Mouse (Mus musculus) hindbrain, embryonic 15.5 days (tissue): ENCODE results near the gene F2. TPM values are rescaled to one million over a fixed set of nuclear protein-coding genes. Genes with fewer than 3 reads are reported as not detected.
"Not testable (repeated sequence)": the region's sequence is repeated elsewhere in the genome, so short reads cannot be mapped to it uniquely, and the experiment has no call there.

Experiments
- ATAC-seq: fragments of 200-750 bp; cut with Nextera tagmentation; 2 replicates; pipeline ENCODE4 v1.8.0; 2017; ENCODE audit warnings: low read depth, moderate number of reproducible peaks, moderate TSS enrichment; ENCODE audit not compliant: low FRiP score
- H3K27ac ChIP-seq: fragments of 300-500 bp; sonication (generic); replicated peaks from 2 replicates; pipeline ENCODE4 v1.5.1; 2015; ENCODE audit warnings: mild to moderate bottlenecking, inconsistent platforms
- H3K27me3 ChIP-seq: fragments of 300-500 bp; sonication (generic); 2 replicates; pipeline ENCODE4 v1.6.1; 2015; ENCODE audit warnings: control low read depth, inconsistent platforms
- H3K36me3 ChIP-seq: fragments of 300-500 bp; sonication (generic); 2 replicates; pipeline ENCODE4 v1.6.1; 2015; ENCODE audit warnings: control low read depth, inconsistent platforms
- H3K4me1 ChIP-seq: fragments of 300-500 bp; sonication (generic); replicated peaks from 2 replicates; pipeline ENCODE4 v1.6.1; 2015; ENCODE audit warnings: control low read depth, inconsistent platforms
- H3K4me2 ChIP-seq: fragments of 300-500 bp; sonication (generic); 2 replicates; pipeline ENCODE4 v1.6.1; 2015; ENCODE audit warnings: moderate library complexity, mild to moderate bottlenecking, inconsistent platforms
- H3K4me3 ChIP-seq: fragments of 300-500 bp; sonication (generic); 2 replicates; pipeline ENCODE4 v1.5.1; 2015; ENCODE audit warnings: mild to moderate bottlenecking, inconsistent platforms
- H3K9ac ChIP-seq: fragments of 300-500 bp; sonication (generic); 2 replicates; pipeline ENCODE4 v1.6.1; 2015; ENCODE audit warnings: inconsistent platforms
- H3K9me3 ChIP-seq: fragments of 300-500 bp; sonication (generic); 2 replicates; pipeline ENCODE4 v1.6.1; 2016; ENCODE audit warnings: control low read depth, inconsistent platforms
- WGBS: fragments of 180-500 bp; shearing (Covaris S2); methylation state at CpG from one replicate; pipeline ENCODE4 v1.1.7; 2015; 5-methylcytosine and 5-hydroxymethylcytosine counted together
- polyA plus RNA-seq: library from polyadenylated mRNA; unstranded; fragments of >200 nt; fragmentation: Nextera tagmentation; extraction: Ambion mirVana; gene quantifications from 2 replicates; pipeline ENCODE4 v1.2.1, GENCODE M21; 2015

F2 gene
- polyA plus RNA-seq, 1 experiment from 2014 or later, result 0.14 TPM

GRCm38 (mm10) chr2:91628171-91628570 is 8.0 kb downstream of the F2 start:
- Histone ChIP-seq H3K36me3 (peaks cover 4% of the 10 kb centered on the region; the same call in 1 of the 2 replicates), H3K27me3 (no peaks in the 10 kb centered on the region), H3K9ac (no peak overlapping the region), H3K4me1 (no peaks in the 10 kb centered on the region), H3K4me2 (no peak overlapping the region), H3K9me3 (no peaks in the 10 kb centered on the region), H3K27ac (no peak overlapping the region), H3K4me3 (no peak overlapping the region)
- no peak for ATAC-seq
- WGBS, result 93% methylated on average over 8 of the region's 8 CpGs

- H3K27me3 ChIP-seq, result no peaks in the 10 kb centered on the region
- H3K4me1 ChIP-seq, result no peaks in the 10 kb centered on the region
- H3K4me3 ChIP-seq, result no peak overlapping the region
- no peak overlapping the region for H3K27ac ChIP-seq
- peaks cover 9% of the 10 kb centered on the region for H3K36me3 ChIP-seq
- H3K4me2 ChIP-seq, result no peak overlapping the region
- H3K9me3 ChIP-seq, result no peaks in the 10 kb centered on the region
- no peak overlapping the region for H3K9ac ChIP-seq
- no peak for ATAC-seq
- 77% methylated on average over 5 of the region's 5 CpGs for WGBS
These were observed 8.7 kb downstream of the F2 start for GRCm38 (mm10) chr2:91627486-91627885.

- not testable (repeated sequence) for H3K4me2 ChIP-seq, ATAC-seq, H3K9ac ChIP-seq, H3K27ac ChIP-seq, H3K9me3 ChIP-seq, H3K4me1 ChIP-seq, H3K27me3 ChIP-seq, H3K4me3 ChIP-seq
- H3K36me3 ChIP-seq, result peaks cover 45% of the 10 kb centered on the region
- 93% methylated on average over 7 of the region's 7 CpGs for WGBS
These were observed 12.8 kb downstream of the F2 start for GRCm38 (mm10) chr2:91623366-91623765.

- H3K27me3 ChIP-seq, result no peaks in the 10 kb centered on the region
- WGBS, result 92% methylated on average over 5 of the region's 5 CpGs
- H3K4me2 ChIP-seq, result no peak overlapping the region
- H3K36me3 ChIP-seq, result peaks cover 55% of the 10 kb centered on the region
- H3K27ac ChIP-seq, result no peak overlapping the region
- H3K9me3 ChIP-seq, result no peaks in the 10 kb centered on the region
- no peak overlapping the region for H3K9ac ChIP-seq
- no peak overlapping the region for H3K4me3 ChIP-seq
- no peak for ATAC-seq
- no peaks in the 10 kb centered on the region for H3K4me1 ChIP-seq
These were observed 13.9 kb downstream of the F2 start for GRCm38 (mm10) chr2:91622356-91622755.

- not testable (repeated sequence) for H3K27ac ChIP-seq, H3K4me3 ChIP-seq, H3K4me2 ChIP-seq, ATAC-seq, H3K9me3 ChIP-seq, H3K4me1 ChIP-seq, H3K9ac ChIP-seq, H3K27me3 ChIP-seq
- H3K36me3 ChIP-seq, result peaks cover 64% of the 10 kb centered on the region
These were observed 26.8 kb downstream of the F2 start for GRCm38 (mm10) chr2:91609370-91609769.

GRCm38 (mm10) chr2:91602389-91602788 is 33.8 kb downstream of the F2 start:
- Histone ChIP-seq H3K27ac (no peak overlapping the region), H3K4me3 (no peak overlapping the region), H3K4me1 (no peaks in the 10 kb centered on the region), H3K27me3 (no peaks in the 10 kb centered on the region), H3K4me2 (no peak overlapping the region), H3K36me3 (peaks cover 77% of the 10 kb centered on the region), H3K9me3 (no peaks in the 10 kb centered on the region), H3K9ac (no peak overlapping the region)
- ATAC-seq, result no peak
- WGBS, result 94% methylated on average over 4 of the region's 4 CpGs

GRCm38 (mm10) chr2:91600475-91600874 is 35.7 kb downstream of the F2 start:
- Histone ChIP-seq H3K27me3 (no peaks in the 10 kb centered on the region), H3K27ac (no peak overlapping the region), H3K4me1 (no peaks in the 10 kb centered on the region), H3K9me3 (no peaks in the 10 kb centered on the region), H3K4me2 (no peak overlapping the region), H3K4me3 (no peak overlapping the region), H3K36me3 (peaks cover 78% of the 10 kb centered on the region), H3K9ac (no peak overlapping the region)
- no peak for ATAC-seq
- WGBS, result over 99% methylated on average over 4 of the region's 4 CpGs

GRCm38 (mm10) chr2:91586242-91586641 is 50.0 kb downstream of the F2 start:
- no peak overlapping the region for H3K9ac ChIP-seq
- H3K4me2 ChIP-seq, result no peak overlapping the region
- no peak overlapping the region for H3K27ac ChIP-seq
- WGBS, result 92% methylated on average over 1 of the region's 1 CpGs
- H3K27me3 ChIP-seq, result no peaks in the 10 kb centered on the region
- no peaks in the 10 kb centered on the region for H3K9me3 ChIP-seq
- H3K4me3 ChIP-seq, result no peak overlapping the region
- peaks cover 67% of the 10 kb centered on the region for H3K36me3 ChIP-seq
- no peak for ATAC-seq
- no peaks in the 10 kb centered on the region for H3K4me1 ChIP-seq

- Histone ChIP-seq H3K4me2 (no peak overlapping the region), H3K27me3 (no peaks in the 10 kb centered on the region), H3K9ac (no peak overlapping the region), H3K4me3 (no peak overlapping the region), H3K36me3 (peaks cover 71% of the 10 kb centered on the region), H3K9me3 (no peaks in the 10 kb centered on the region), H3K4me1 (no peaks in the 10 kb centered on the region), H3K27ac (peak overlapping the region; percentile 38; the same call in 1 of the 2 replicates)
- 75% methylated on average over 1 of the region's 1 CpGs for WGBS
- ATAC-seq, result no peak
These were observed 55.3 kb downstream of the F2 start for GRCm38 (mm10) chr2:91580894-91581293.

Other genes with a start within 250 kb of the F2 start
- 157 and 161 TPM in 2 replicates for gene 1110051M20Rik, start 191.7 kb downstream of the F2 start, polyA plus RNA-seq
- 5.2 and 5.4 TPM in 2 replicates for gene Lrp4, start 178.9 kb downstream of the F2 start, polyA plus RNA-seq
- 92.1 and 117 TPM in 2 replicates for gene Ckap5, start 109.7 kb downstream of the F2 start, polyA plus RNA-seq
- gene Zfp408, start 13.4 kb upstream of the F2 start, polyA plus RNA-seq, result 12.1 and 13.4 TPM in 2 replicates
- 86.1 and 93.4 TPM in 2 replicates for gene Arhgap1, start 13.4 kb upstream of the F2 start, polyA plus RNA-seq
- 34.0 and 34.8 TPM in 2 replicates for gene Atg13, start 74.2 kb upstream of the F2 start, polyA plus RNA-seq
- 18.2 and 21.1 TPM in 2 replicates for gene Harbi1, start 74.4 kb upstream of the F2 start, polyA plus RNA-seq
- gene Ambra1, start 93.7 kb upstream of the F2 start, polyA plus RNA-seq, result 22.8 and 27.7 TPM in 2 replicates